Mouse (Mus musculus): ENCODE results near the gene Hdac9. TPM values are rescaled to one million over a fixed set of nuclear protein-coding genes. Genes with fewer than 3 reads are reported as not detected.

The Hdac9 gene
- polyA plus RNA-seq, 1 experiment from 2014 or later: 7.6 TPM

DNA sequence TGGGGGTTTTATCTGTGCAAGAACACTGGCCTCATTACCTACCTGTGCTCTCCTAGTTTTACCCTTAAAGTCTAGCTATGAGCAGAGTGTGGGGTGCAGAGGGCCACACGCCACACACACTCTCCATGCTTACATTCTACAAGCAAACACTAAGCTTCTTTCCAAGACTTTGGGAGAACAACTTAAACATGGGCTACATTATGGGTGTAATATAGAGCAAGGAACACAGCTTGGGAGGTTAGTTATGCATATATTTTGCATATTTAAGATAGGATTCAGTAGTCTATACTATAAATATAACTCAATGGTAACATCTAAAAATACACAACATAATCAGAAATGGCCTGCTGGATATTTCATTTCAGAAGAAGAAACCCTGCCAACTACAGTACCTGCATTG lies 80.8 kb downstream of the Hdac9 start:
- Histone ChIP-seq H3K4me1 (ENCODE audit: insufficient read depth) (no peaks in the 10 kb centered on the region), H3K27me3 (ENCODE audit: insufficient read depth, low read length) (no peaks in the 10 kb centered on the region), H3K4me3 (ENCODE audit: low read depth, low read length) (no peak overlapping the region), H3K4me2 (no peak overlapping the region), H3K9ac (no peak overlapping the region), H3K27ac (ENCODE audit: low read depth) (no peak overlapping the region), H3K36me3 (ENCODE audit: insufficient read depth) (no peaks in the 10 kb centered on the region), H3K9me3 (ENCODE audit: low read depth, low read length) (no peaks in the 10 kb centered on the region)
- DNase-seq (no peak), ATAC-seq (ENCODE audit: insufficient read depth) (no peak)
- no peak for TF ChIP-seq CTCF (IDR thresholded peaks at IDR 0.05; ENCODE audit: low read depth)
- 89% methylated on average over 1 of the region's 1 CpGs for WGBS

GRCm38 (mm10) chr12:34835493-34835892 lies 81.4 kb downstream of the Hdac9 start:
- no peak for TF ChIP-seq CTCF (IDR thresholded peaks at IDR 0.05; ENCODE audit: low read depth)
- Histone ChIP-seq H3K4me1 (ENCODE audit: insufficient read depth) (no peaks in the 10 kb centered on the region), H3K36me3 (ENCODE audit: insufficient read depth) (no peaks in the 10 kb centered on the region), H3K9me3 (ENCODE audit: low read depth, low read length) (no peaks in the 10 kb centered on the region), H3K4me3 (ENCODE audit: low read depth, low read length) (no peak overlapping the region), H3K9ac (no peak overlapping the region), H3K27me3 (ENCODE audit: insufficient read depth, low read length) (no peaks in the 10 kb centered on the region), H3K4me2 (no peak overlapping the region), H3K27ac (ENCODE audit: low read depth) (no peak overlapping the region)
- 55% methylated on average over 3 of the region's 3 CpGs for WGBS
- ATAC-seq (ENCODE audit: insufficient read depth) (no peak), DNase-seq (no peak)

- Histone ChIP-seq H3K9me3 (ENCODE audit: low read depth, low read length) (no peaks in the 10 kb centered on the region), H3K27ac (ENCODE audit: low read depth) (no peak overlapping the region), H3K9ac (no peak overlapping the region), H3K4me2 (no peak overlapping the region), H3K4me1 (ENCODE audit: insufficient read depth) (no peaks in the 10 kb centered on the region), H3K36me3 (ENCODE audit: insufficient read depth) (no peaks in the 10 kb centered on the region), H3K27me3 (ENCODE audit: insufficient read depth, low read length) (no peaks in the 10 kb centered on the region), H3K4me3 (ENCODE audit: low read depth, low read length) (no peak overlapping the region)
- WGBS: 73% methylated on average over 3 of the region's 3 CpGs
- ATAC-seq (ENCODE audit: insufficient read depth) (no peak), DNase-seq (no peak)
- no peak for TF ChIP-seq CTCF (IDR thresholded peaks at IDR 0.05; ENCODE audit: low read depth)
These were observed 88.2 kb downstream of the Hdac9 start for GRCm38 (mm10) chr12:34828684-34829083.

- H3K9me3 ChIP-seq (ENCODE audit: low read depth, low read length): no peaks in the 10 kb centered on the region
- no peak overlapping the region for H3K27ac ChIP-seq (ENCODE audit: low read depth)
- H3K9ac ChIP-seq: no peak overlapping the region
- H3K27me3 ChIP-seq (ENCODE audit: insufficient read depth, low read length): no peaks in the 10 kb centered on the region
- H3K4me1 ChIP-seq (ENCODE audit: insufficient read depth): no peaks in the 10 kb centered on the region
- no peak for ATAC-seq (ENCODE audit: insufficient read depth)
- DNase-seq: no peak
- H3K4me2 ChIP-seq: no peak overlapping the region
- H3K4me3 ChIP-seq (ENCODE audit: low read depth, low read length): no peak overlapping the region
- WGBS: 78% methylated on average over 4 of the region's 4 CpGs
- no peak for TF ChIP-seq CTCF (IDR thresholded peaks at IDR 0.05; ENCODE audit: low read depth)
- H3K36me3 ChIP-seq (ENCODE audit: insufficient read depth): no peaks in the 10 kb centered on the region
These were observed 90.0 kb downstream of the Hdac9 start for GRCm38 (mm10) chr12:34826931-34827330.

- 35% methylated on average over 6 of the region's 6 CpGs for WGBS
- Histone ChIP-seq H3K4me1 (ENCODE audit: insufficient read depth) (no peaks in the 10 kb centered on the region), H3K4me2 (no peak overlapping the region), H3K27ac (ENCODE audit: low read depth) (no peak overlapping the region), H3K36me3 (ENCODE audit: insufficient read depth) (no peaks in the 10 kb centered on the region), H3K9me3 (ENCODE audit: low read depth, low read length) (no peaks in the 10 kb centered on the region), H3K9ac (no peak overlapping the region), H3K27me3 (ENCODE audit: insufficient read depth, low read length) (no peaks in the 10 kb centered on the region), H3K4me3 (ENCODE audit: low read depth, low read length) (no peak overlapping the region)
- peak; percentile 39 for DNase-seq
- no peak; the same call in 1 of the 2 replicates for ATAC-seq (ENCODE audit: insufficient read depth)
- TF ChIP-seq CTCF (IDR thresholded peaks at IDR 0.05; ENCODE audit: low read depth): no peak
These were observed 96.7 kb downstream of the Hdac9 start for GRCm38 (mm10) chr12:34820229-34820628.

GRCm38 (mm10) chr12:34811673-34812613 lies 105.0 kb downstream of the Hdac9 start:
- Histone ChIP-seq H3K4me1 (ENCODE audit: insufficient read depth) (no peaks in the 10 kb centered on the region), H3K27ac (ENCODE audit: low read depth) (no peak overlapping the region), H3K27me3 (ENCODE audit: insufficient read depth, low read length) (no peaks in the 10 kb centered on the region), H3K9me3 (ENCODE audit: low read depth, low read length) (no peaks in the 10 kb centered on the region), H3K9ac (no peak overlapping the region), H3K4me2 (no peak overlapping the region), H3K36me3 (ENCODE audit: insufficient read depth) (no peaks in the 10 kb centered on the region), H3K4me3 (ENCODE audit: low read depth, low read length) (no peak overlapping the region)
- DNase-seq: no peak
- WGBS: 40% methylated on average over 10 of the region's 10 CpGs
- ATAC-seq (ENCODE audit: insufficient read depth): no peak
- no peak for TF ChIP-seq CTCF (IDR thresholded peaks at IDR 0.05; ENCODE audit: low read depth)

DNA sequence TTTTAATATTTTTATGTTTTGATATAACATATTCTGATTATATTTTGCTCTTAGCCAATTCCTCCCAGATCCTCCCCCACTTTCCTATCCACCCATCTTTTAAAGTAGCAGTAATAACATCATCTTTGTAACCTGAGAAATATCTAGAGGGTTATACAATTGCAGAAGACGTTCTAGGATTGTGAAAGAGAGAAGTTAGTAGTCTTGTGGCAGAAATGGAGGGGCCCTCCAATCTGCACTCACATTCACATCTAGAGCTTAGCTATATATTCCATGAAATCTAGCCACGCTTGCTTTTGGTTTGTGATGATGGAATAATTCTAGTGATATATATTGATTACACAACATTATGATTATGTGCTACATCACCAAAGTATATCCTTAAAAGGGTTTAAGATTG lies 106.7 kb downstream of the Hdac9 start:
- no peaks in the 10 kb centered on the region for H3K4me1 ChIP-seq (ENCODE audit: insufficient read depth)
- DNase-seq (no peak), ATAC-seq (ENCODE audit: insufficient read depth) (no peak)
- no peaks in the 10 kb centered on the region for H3K36me3 ChIP-seq (ENCODE audit: insufficient read depth)
- H3K9ac ChIP-seq: no peak overlapping the region
- TF ChIP-seq CTCF (IDR thresholded peaks at IDR 0.05; ENCODE audit: low read depth): no peak
- H3K9me3 ChIP-seq (ENCODE audit: low read depth, low read length): no peaks in the 10 kb centered on the region
- no peak overlapping the region for H3K4me3 ChIP-seq (ENCODE audit: low read depth, low read length)
- H3K27ac ChIP-seq (ENCODE audit: low read depth): no peak overlapping the region
- H3K27me3 ChIP-seq (ENCODE audit: insufficient read depth, low read length): no peaks in the 10 kb centered on the region
- no peak overlapping the region for H3K4me2 ChIP-seq
- WGBS: 74% methylated on average over 2 of the region's 2 CpGs

All from lung, embryonic 14.5 days (tissue).